Mouse (Mus musculus): ENCODE data around the gene Itprid2. TPM values are rescaled to one million over a fixed set of nuclear protein-coding genes. Genes with fewer than 3 reads are reported as not detected.

Gene Itprid2
- polyA plus RNA-seq, 1 experiment from 2014 or later: 3.1 TPM

- Histone ChIP-seq H3K4me2 (no peak overlapping the region), H3K36me3 (replicated peaks) (no peaks in the 10 kb centered on the region), H3K9me3 (replicated peaks) (no peaks in the 10 kb centered on the region), H3K4me3 (replicated peaks) (no peak overlapping the region), H3K9ac (no peak overlapping the region), H3K4me1 (replicated peaks) (no peaks in the 10 kb centered on the region), H3K27me3 (no peaks in the 10 kb centered on the region), H3K27ac (replicated peaks) (no peak overlapping the region)
- no peak for ATAC-seq (ENCODE audit: insufficient read depth)
- 45% methylated on average over 2 of the region's 2 CpGs for WGBS (ENCODE audit: insufficient replicate concordance)
Observed at GRCm38 (mm10) chr2:79618145-79618544, 17.0 kb upstream of the Itprid2 start.

- H3K36me3 ChIP-seq (replicated peaks): no peaks in the 10 kb centered on the region
- ATAC-seq (ENCODE audit: insufficient read depth): no peak
Observed at GRCm38 (mm10) chr2:79618614-79619568, 16.3 kb upstream of the Itprid2 start.

GRCm38 (mm10) chr2:79623256-79623655 lies 11.9 kb upstream of the Itprid2 start:
- no peaks in the 10 kb centered on the region for H3K4me1 ChIP-seq (replicated peaks)
- no peaks in the 10 kb centered on the region for H3K9me3 ChIP-seq (replicated peaks)
- no peak overlapping the region for H3K27ac ChIP-seq (replicated peaks)
- H3K27me3 ChIP-seq: no peaks in the 10 kb centered on the region
- no peak overlapping the region for H3K4me2 ChIP-seq
- ATAC-seq (ENCODE audit: insufficient read depth): no peak
- no peak overlapping the region for H3K9ac ChIP-seq
- H3K36me3 ChIP-seq (replicated peaks): no peaks in the 10 kb centered on the region
- 46% methylated on average over 4 of the region's 4 CpGs for WGBS (ENCODE audit: insufficient replicate concordance)
- no peak overlapping the region for H3K4me3 ChIP-seq (replicated peaks)

More at GRCm38 (mm10) chr2:79618614-79619568, 16.3 kb upstream of the Itprid2 start:
- 44% methylated on average over 6 of the region's 6 CpGs for WGBS (ENCODE audit: insufficient replicate concordance)
- Histone ChIP-seq H3K27ac (replicated peaks) (no peak overlapping the region), H3K9ac (no peak overlapping the region), H3K27me3 (no peaks in the 10 kb centered on the region), H3K4me2 (no peak overlapping the region), H3K4me1 (replicated peaks) (no peaks in the 10 kb centered on the region), H3K4me3 (replicated peaks) (no peak overlapping the region), H3K9me3 (replicated peaks) (no peaks in the 10 kb centered on the region)

- Histone ChIP-seq H3K9ac (no peak overlapping the region), H3K27ac (replicated peaks) (no peak overlapping the region), H3K4me2 (no peak overlapping the region), H3K36me3 (replicated peaks) (no peaks in the 10 kb centered on the region), H3K4me1 (replicated peaks) (no peaks in the 10 kb centered on the region), H3K4me3 (replicated peaks) (no peak overlapping the region), H3K9me3 (replicated peaks) (no peaks in the 10 kb centered on the region), H3K27me3 (no peaks in the 10 kb centered on the region)
- 59% methylated on average over 1 of the region's 1 CpGs for WGBS (ENCODE audit: insufficient replicate concordance)
- no peak; the same call in 1 of the 2 replicates for ATAC-seq (ENCODE audit: insufficient read depth)
Observed at GRCm38 (mm10) chr2:79627624-79628023, 7.5 kb upstream of the Itprid2 start.

GRCm38 (mm10) chr2:79630231-79630630 lies 4.9 kb upstream of the Itprid2 start:
- Histone ChIP-seq H3K9ac (no peak overlapping the region), H3K9me3 (replicated peaks) (no peaks in the 10 kb centered on the region), H3K4me2 (no peak overlapping the region), H3K4me1 (replicated peaks) (peaks cover 6% of the 10 kb centered on the region), H3K27me3 (no peaks in the 10 kb centered on the region), H3K36me3 (replicated peaks) (no peaks in the 10 kb centered on the region), H3K27ac (replicated peaks) (no peak overlapping the region), H3K4me3 (replicated peaks) (no peak overlapping the region)
- 70% methylated on average over 2 of the region's 2 CpGs for WGBS (ENCODE audit: insufficient replicate concordance)
- no peak for ATAC-seq (ENCODE audit: insufficient read depth)

- Histone ChIP-seq H3K9ac (peak overlapping the region; percentile 76), H3K4me1 (replicated peaks) (peaks cover 20% of the 10 kb centered on the region), H3K27me3 (no peaks in the 10 kb centered on the region), H3K36me3 (replicated peaks) (0 out of 2 replicates have a peak, but pooled peaks cover 3% of the 10 kb centered on the region), H3K4me3 (replicated peaks) (peak overlapping the region; percentile 71), H3K9me3 (replicated peaks) (no peaks in the 10 kb centered on the region), H3K4me2 (peak overlapping the region; percentile 98), H3K27ac (replicated peaks) (peak overlapping the region; percentile 77)
- WGBS (ENCODE audit: insufficient replicate concordance): under 1% methylated on average over 82 of the region's 83 CpGs
- ATAC-seq (ENCODE audit: insufficient read depth): peak; percentile 66
Observed at GRCm38 (mm10) chr2:79635426-79636291, 507 bp downstream of the Itprid2 start.

- H3K4me1 ChIP-seq (replicated peaks): peaks cover 20% of the 10 kb centered on the region
- H3K4me2 ChIP-seq: no peak overlapping the region
- no peaks in the 10 kb centered on the region for H3K9me3 ChIP-seq (replicated peaks)
- H3K4me3 ChIP-seq (replicated peaks): no peak overlapping the region
- 73% methylated on average over 4 of the region's 4 CpGs for WGBS (ENCODE audit: insufficient replicate concordance)
- no peak for ATAC-seq (ENCODE audit: insufficient read depth)
- no peak overlapping the region for H3K9ac ChIP-seq
- H3K36me3 ChIP-seq (replicated peaks): peaks cover 21% of the 10 kb centered on the region
- no peak overlapping the region for H3K27ac ChIP-seq (replicated peaks)
- H3K27me3 ChIP-seq: no peaks in the 10 kb centered on the region
Observed at GRCm38 (mm10) chr2:79638924-79639323, 3.8 kb downstream of the Itprid2 start.

- ATAC-seq (ENCODE audit: insufficient read depth): no peak
- H3K36me3 ChIP-seq (replicated peaks): peaks cover 36% of the 10 kb centered on the region
- H3K4me3 ChIP-seq (replicated peaks): no peak overlapping the region
- no peak overlapping the region for H3K27ac ChIP-seq (replicated peaks)
- WGBS (ENCODE audit: insufficient replicate concordance): 45% methylated on average over 4 of the region's 4 CpGs
- no peaks in the 10 kb centered on the region for H3K9me3 ChIP-seq (replicated peaks)
- H3K4me1 ChIP-seq (replicated peaks): no peaks in the 10 kb centered on the region
- no peak overlapping the region for H3K4me2 ChIP-seq
- no peaks in the 10 kb centered on the region for H3K27me3 ChIP-seq
- H3K9ac ChIP-seq: no peak overlapping the region
Observed at GRCm38 (mm10) chr2:79646237-79646688, 11.1 kb downstream of the Itprid2 start.

- H3K4me1 ChIP-seq (replicated peaks): no peaks in the 10 kb centered on the region
- no peak for ATAC-seq (ENCODE audit: insufficient read depth)
Observed at GRCm38 (mm10) chr2:79647094-79647493, 11.9 kb downstream of the Itprid2 start.

GRCm38 (mm10) chr2:79647728-79648127 lies 12.6 kb downstream of the Itprid2 start:
- Histone ChIP-seq H3K4me2 (no peak overlapping the region), H3K4me1 (replicated peaks) (no peaks in the 10 kb centered on the region), H3K36me3 (replicated peaks) (peaks cover 24% of the 10 kb centered on the region), H3K27me3 (no peaks in the 10 kb centered on the region), H3K27ac (replicated peaks) (no peak overlapping the region), H3K9me3 (replicated peaks) (no peaks in the 10 kb centered on the region), H3K4me3 (replicated peaks) (no peak overlapping the region), H3K9ac (no peak overlapping the region)
- 44% methylated on average over 2 of the region's 2 CpGs for WGBS (ENCODE audit: insufficient replicate concordance)
- no peak for ATAC-seq (ENCODE audit: insufficient read depth)

More at GRCm38 (mm10) chr2:79647094-79647493, 11.9 kb downstream of the Itprid2 start:
- H3K4me2 ChIP-seq: no peak overlapping the region
- H3K9me3 ChIP-seq (replicated peaks): no peaks in the 10 kb centered on the region
- no peak overlapping the region for H3K9ac ChIP-seq
- no peaks in the 10 kb centered on the region for H3K27me3 ChIP-seq
- WGBS (ENCODE audit: insufficient replicate concordance): 71% methylated on average over 4 of the region's 4 CpGs
- peaks cover 30% of the 10 kb centered on the region for H3K36me3 ChIP-seq (replicated peaks)
- H3K27ac ChIP-seq (replicated peaks): no peak overlapping the region
- H3K4me3 ChIP-seq (replicated peaks): no peak overlapping the region

GRCm38 (mm10) chr2:79651185-79651584 lies 16.0 kb downstream of the Itprid2 start:
- WGBS (ENCODE audit: insufficient replicate concordance): 68% methylated on average over 3 of the region's 3 CpGs
- H3K4me1 ChIP-seq (replicated peaks): 0 out of 2 replicates have a peak, but pooled peaks cover 2% of the 10 kb centered on the region
- no peak overlapping the region; the same call in 1 of the 2 replicates for H3K27ac ChIP-seq (replicated peaks)
- ATAC-seq (ENCODE audit: insufficient read depth): no peak
- H3K36me3 ChIP-seq (replicated peaks): peaks cover 4% of the 10 kb centered on the region; the same call in 1 of the 2 replicates
- H3K27me3 ChIP-seq: no peaks in the 10 kb centered on the region
- peak overlapping the region; percentile 27; the same call in 1 of the 2 replicates for H3K4me2 ChIP-seq
- H3K9me3 ChIP-seq (replicated peaks): no peaks in the 10 kb centered on the region
- H3K4me3 ChIP-seq (replicated peaks): no peak overlapping the region
- H3K9ac ChIP-seq: no peak overlapping the region
